Mouse (Mus musculus): ENCODE results near the gene Olfr491. TPM values are rescaled to one million over a fixed set of nuclear protein-coding genes. Genes with fewer than 3 reads are reported as not detected.

Olfr491 gene
- not detected for polyA plus RNA-seq (2015; fragmentation: Illumina TruSeq; extraction: RNeasy Lipid Tissue Mini Kit (QIAGEN cat#74804); ENCODE audit: low read depth, low replicate concordance)

DNA sequence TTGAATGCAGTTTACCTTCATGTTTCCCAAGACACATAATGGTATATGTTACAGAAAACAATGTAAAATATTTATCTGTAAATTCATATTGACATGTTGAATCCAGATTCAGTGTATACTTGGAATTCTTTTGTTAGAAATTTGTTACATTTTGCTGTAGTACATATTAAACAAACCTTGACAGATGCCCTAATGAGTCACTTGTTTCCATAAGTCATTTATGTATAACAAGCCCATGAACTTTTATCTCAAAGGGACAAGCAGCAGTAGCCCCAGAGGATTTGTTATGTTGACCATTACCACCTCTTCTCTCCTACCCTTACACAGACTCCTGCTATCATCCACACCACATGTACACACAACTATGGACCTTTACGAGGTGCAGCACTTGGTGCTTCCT lies at the start of gene Olfr491:
Gene Olfr491, plus strand, starts transcription at position 301 of the 400 bp plus-strand sequence.

GRCm38 (mm10) chr7:108288834-108289233 lies 24.4 kb upstream of the Olfr491 start, which contains the start of gene Olfr490:
Gene Olfr490 (minus strand): TSS chr7:108288934.

GRCm38 (mm10) chr7:108323574-108323973 lies 10.3 kb downstream of the Olfr491 start, which contains the start of gene Olfr492:
Gene Olfr492 (minus strand): TSS chr7:108323674.

GRCm38 (mm10) chr7:108346879-108347278 lies 33.6 kb downstream of the Olfr491 start, which contains the start of gene Olfr493:
Gene Olfr493 (minus strand): TSS chr7:108346979.

DNA sequence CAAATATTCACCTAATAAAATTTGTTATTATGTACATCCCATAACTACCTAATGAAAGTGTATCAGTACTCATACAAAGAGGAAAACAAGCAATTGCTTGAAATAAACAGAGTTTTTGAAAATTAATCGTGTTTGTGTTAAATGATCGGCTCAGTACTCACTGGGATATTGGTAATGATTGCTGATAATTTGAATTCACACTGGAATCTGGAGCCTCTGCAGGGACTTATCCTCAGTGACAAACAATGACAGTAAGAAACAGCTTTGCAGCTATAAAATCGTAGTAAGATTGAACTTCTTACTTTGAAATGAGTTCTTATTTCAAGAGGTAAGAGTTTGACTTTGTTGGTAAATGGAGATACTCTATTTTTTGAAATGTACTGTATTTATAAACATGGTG lies 51.8 kb downstream of the Olfr491 start, which contains the start of gene Olfr494:
Gene Olfr494, plus strand, starts transcription at position 301 of the 400 bp plus-strand sequence.

Other genes with a start within 250 kb of the Olfr491 start
- gene Olfr480, start 246.1 kb upstream of the Olfr491 start, polyA plus RNA-seq (2015; fragmentation: Illumina TruSeq; extraction: RNeasy Lipid Tissue Mini Kit (QIAGEN cat#74804); ENCODE audit: low read depth, low replicate concordance): not detected
- not detected for gene Olfr481, start 233.6 kb upstream of the Olfr491 start, polyA plus RNA-seq (2015; fragmentation: Illumina TruSeq; extraction: RNeasy Lipid Tissue Mini Kit (QIAGEN cat#74804); ENCODE audit: low read depth, low replicate concordance)
- not detected for gene Olfr482, start 215.9 kb upstream of the Olfr491 start, polyA plus RNA-seq (2015; fragmentation: Illumina TruSeq; extraction: RNeasy Lipid Tissue Mini Kit (QIAGEN cat#74804); ENCODE audit: low read depth, low replicate concordance)
- gene Olfr483, start 212.6 kb upstream of the Olfr491 start, polyA plus RNA-seq (2015; fragmentation: Illumina TruSeq; extraction: RNeasy Lipid Tissue Mini Kit (QIAGEN cat#74804); ENCODE audit: low read depth, low replicate concordance): not detected
- gene Olfr484, start 186.0 kb upstream of the Olfr491 start, polyA plus RNA-seq (2015; fragmentation: Illumina TruSeq; extraction: RNeasy Lipid Tissue Mini Kit (QIAGEN cat#74804); ENCODE audit: low read depth, low replicate concordance): not detected
- gene Olfr485, start 153.6 kb upstream of the Olfr491 start, polyA plus RNA-seq (2015; fragmentation: Illumina TruSeq; extraction: RNeasy Lipid Tissue Mini Kit (QIAGEN cat#74804); ENCODE audit: low read depth, low replicate concordance): not detected
- not detected for gene Olfr486, start 140.7 kb upstream of the Olfr491 start, polyA plus RNA-seq (2015; fragmentation: Illumina TruSeq; extraction: RNeasy Lipid Tissue Mini Kit (QIAGEN cat#74804); ENCODE audit: low read depth, low replicate concordance)
- gene Olfr487, start 98.8 kb upstream of the Olfr491 start, polyA plus RNA-seq (2015; fragmentation: Illumina TruSeq; extraction: RNeasy Lipid Tissue Mini Kit (QIAGEN cat#74804); ENCODE audit: low read depth, low replicate concordance): not detected
- gene Olfr488, start 55.1 kb upstream of the Olfr491 start, polyA plus RNA-seq (2015; fragmentation: Illumina TruSeq; extraction: RNeasy Lipid Tissue Mini Kit (QIAGEN cat#74804); ENCODE audit: low read depth, low replicate concordance): not detected
- not detected for gene Olfr490, start 24.5 kb upstream of the Olfr491 start, polyA plus RNA-seq (2015; fragmentation: Illumina TruSeq; extraction: RNeasy Lipid Tissue Mini Kit (QIAGEN cat#74804); ENCODE audit: low read depth, low replicate concordance)
- gene Olfr492, start 10.2 kb downstream of the Olfr491 start, polyA plus RNA-seq (2015; fragmentation: Illumina TruSeq; extraction: RNeasy Lipid Tissue Mini Kit (QIAGEN cat#74804); ENCODE audit: low read depth, low replicate concordance): not detected
- gene Olfr493, start 33.5 kb downstream of the Olfr491 start, polyA plus RNA-seq (2015; fragmentation: Illumina TruSeq; extraction: RNeasy Lipid Tissue Mini Kit (QIAGEN cat#74804); ENCODE audit: low read depth, low replicate concordance): not detected
- gene Olfr494, start 51.9 kb downstream of the Olfr491 start, polyA plus RNA-seq (2015; fragmentation: Illumina TruSeq; extraction: RNeasy Lipid Tissue Mini Kit (QIAGEN cat#74804); ENCODE audit: low read depth, low replicate concordance): not detected
- gene Olfr495, start 79.7 kb downstream of the Olfr491 start, polyA plus RNA-seq (2015; fragmentation: Illumina TruSeq; extraction: RNeasy Lipid Tissue Mini Kit (QIAGEN cat#74804); ENCODE audit: low read depth, low replicate concordance): not detected
- not detected for gene Olfr497, start 107.0 kb downstream of the Olfr491 start, polyA plus RNA-seq (2015; fragmentation: Illumina TruSeq; extraction: RNeasy Lipid Tissue Mini Kit (QIAGEN cat#74804); ENCODE audit: low read depth, low replicate concordance)
- not detected for gene Olfr498, start 151.9 kb downstream of the Olfr491 start, polyA plus RNA-seq (2015; fragmentation: Illumina TruSeq; extraction: RNeasy Lipid Tissue Mini Kit (QIAGEN cat#74804); ENCODE audit: low read depth, low replicate concordance)
- gene Olfr502, start 211.6 kb downstream of the Olfr491 start, polyA plus RNA-seq (2015; fragmentation: Illumina TruSeq; extraction: RNeasy Lipid Tissue Mini Kit (QIAGEN cat#74804); ENCODE audit: low read depth, low replicate concordance): not detected
- not detected for gene Olfr503, start 231.1 kb downstream of the Olfr491 start, polyA plus RNA-seq (2015; fragmentation: Illumina TruSeq; extraction: RNeasy Lipid Tissue Mini Kit (QIAGEN cat#74804); ENCODE audit: low read depth, low replicate concordance)

All from brain, adult 10 weeks (tissue).